Mouse (Mus musculus): ENCODE data around the gene Gm16181.

Gm16181 gene

GRCm38 (mm10) chr17:35250348-35251120 lies 29.9 kb downstream of the Gm16181 start:
- no peak for DNase-seq (ENCODE audit: low read depth, low spot score)

GRCm38 (mm10) chr17:35251162-35251719 lies 30.6 kb downstream of the Gm16181 start:
- DNase-seq (ENCODE audit: low read depth, low spot score): no peak

- DNase-seq (ENCODE audit: low read depth, low spot score): no peak
Observed at GRCm38 (mm10) chr17:35251981-35252380, 31.3 kb downstream of the Gm16181 start.

- no peak for DNase-seq (ENCODE audit: low read depth, low spot score)
Observed at GRCm38 (mm10) chr17:35252619-35253292, 32.1 kb downstream of the Gm16181 start.

DNA sequence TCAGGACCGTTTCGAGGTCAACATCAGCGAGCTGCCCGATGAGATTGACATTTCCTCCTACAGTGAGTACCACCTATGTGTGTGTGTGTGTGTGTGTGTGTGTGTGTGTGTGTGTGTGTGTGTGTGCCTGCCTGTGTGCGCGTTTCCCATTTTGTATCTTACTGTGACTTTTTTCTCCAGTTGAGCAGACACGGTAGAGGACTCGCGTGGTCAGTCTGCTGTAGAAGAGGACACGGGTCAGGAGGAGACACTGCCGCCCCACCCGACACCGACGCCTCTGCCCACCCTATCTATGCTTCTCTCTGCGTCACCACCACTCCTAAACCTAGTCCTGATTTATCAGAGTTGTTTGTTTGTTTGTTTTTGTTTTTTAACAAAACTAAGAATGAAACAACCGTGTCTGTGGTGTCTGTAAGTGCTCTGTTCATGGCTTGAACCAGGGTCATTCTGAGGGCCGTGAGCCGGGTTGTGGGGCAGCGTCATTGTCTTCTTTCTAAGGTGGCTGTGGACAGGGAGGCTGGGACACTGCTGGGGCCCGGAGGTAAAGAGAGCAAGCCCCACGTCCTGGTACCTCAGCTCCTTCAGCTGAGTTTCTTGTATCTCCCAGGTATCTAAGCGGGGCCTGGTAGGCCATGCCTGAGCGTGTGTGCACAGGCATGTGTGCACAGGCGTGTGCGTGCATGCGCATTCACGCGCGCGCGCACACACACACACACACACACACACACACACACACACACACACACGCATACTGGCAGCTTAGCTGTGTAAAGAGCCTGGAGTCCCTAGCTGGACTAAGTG lies 32.9 kb downstream of the Gm16181 start:
- DNase-seq (ENCODE audit: low read depth, low spot score): no peak

- no peak for DNase-seq (ENCODE audit: low read depth, low spot score)
Observed at GRCm38 (mm10) chr17:35254241-35255098, 33.8 kb downstream of the Gm16181 start.

DNA sequence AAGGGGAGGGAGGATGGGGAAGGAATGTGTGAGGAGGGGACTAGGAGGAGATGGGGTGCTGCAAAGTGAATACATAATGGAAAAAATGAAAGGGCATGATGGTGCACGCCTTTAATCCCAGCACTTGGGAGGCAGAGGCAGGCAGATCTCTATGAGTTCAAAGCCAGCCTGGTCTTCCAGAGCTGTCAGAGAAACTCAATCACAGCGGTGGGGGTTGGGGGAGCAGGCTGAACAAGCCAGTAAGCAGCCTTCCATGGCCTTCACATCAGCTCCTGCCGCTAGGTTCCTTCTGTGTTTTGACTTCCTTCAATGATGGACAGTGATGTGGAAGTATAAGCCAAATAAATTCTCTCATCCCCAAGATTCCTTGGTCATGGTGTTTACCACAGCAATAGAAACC lies 34.7 kb downstream of the Gm16181 start:
- DNase-seq (ENCODE audit: low read depth, low spot score): no peak

DNA sequence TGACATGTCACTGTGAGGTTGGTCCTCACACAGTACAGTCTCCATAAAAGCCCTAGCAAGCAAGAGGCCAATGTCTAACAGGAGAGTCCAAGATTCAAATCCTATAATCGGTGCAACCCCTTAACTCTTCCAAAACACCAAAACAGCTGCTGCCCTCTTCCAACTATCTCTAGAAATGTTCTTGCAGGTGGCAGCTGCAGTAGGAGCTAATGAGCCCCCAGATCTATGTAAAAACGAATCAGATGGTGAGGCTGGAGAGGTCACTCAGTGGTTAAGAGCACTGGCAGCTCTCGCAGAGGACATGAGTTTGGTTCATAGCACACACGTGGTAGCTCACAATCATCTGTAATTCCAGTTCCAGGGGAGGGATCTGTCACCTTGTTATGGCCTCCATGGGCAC lies 35.1 kb downstream of the Gm16181 start:
- no peak for DNase-seq (ENCODE audit: low read depth, low spot score)

DNA sequence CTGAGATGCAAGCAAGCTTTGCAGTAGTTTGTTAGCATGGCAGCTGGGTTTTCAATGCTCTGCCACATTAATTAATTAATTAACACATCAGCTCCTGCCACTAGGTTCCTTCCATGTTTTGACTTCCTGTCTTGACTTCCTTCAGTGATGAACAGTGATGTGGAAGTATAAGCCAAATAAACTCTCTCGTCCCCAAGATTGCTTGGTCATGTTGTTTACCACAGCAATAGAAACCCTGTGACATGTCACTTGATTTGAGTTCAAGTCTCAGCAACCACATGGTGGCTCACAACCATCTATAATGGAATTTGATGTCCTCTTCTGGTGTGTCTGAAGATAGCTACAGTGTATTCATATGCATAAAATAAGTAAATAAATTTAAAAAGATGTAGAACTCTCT lies 36.7 kb downstream of the Gm16181 start:
- DNase-seq (ENCODE audit: low read depth, low spot score): no peak

- peak; percentile 73 for DNase-seq (ENCODE audit: low read depth, low spot score)
Observed at GRCm38 (mm10) chr17:35257824-35258491, 37.3 kb downstream of the Gm16181 start.

DNA sequence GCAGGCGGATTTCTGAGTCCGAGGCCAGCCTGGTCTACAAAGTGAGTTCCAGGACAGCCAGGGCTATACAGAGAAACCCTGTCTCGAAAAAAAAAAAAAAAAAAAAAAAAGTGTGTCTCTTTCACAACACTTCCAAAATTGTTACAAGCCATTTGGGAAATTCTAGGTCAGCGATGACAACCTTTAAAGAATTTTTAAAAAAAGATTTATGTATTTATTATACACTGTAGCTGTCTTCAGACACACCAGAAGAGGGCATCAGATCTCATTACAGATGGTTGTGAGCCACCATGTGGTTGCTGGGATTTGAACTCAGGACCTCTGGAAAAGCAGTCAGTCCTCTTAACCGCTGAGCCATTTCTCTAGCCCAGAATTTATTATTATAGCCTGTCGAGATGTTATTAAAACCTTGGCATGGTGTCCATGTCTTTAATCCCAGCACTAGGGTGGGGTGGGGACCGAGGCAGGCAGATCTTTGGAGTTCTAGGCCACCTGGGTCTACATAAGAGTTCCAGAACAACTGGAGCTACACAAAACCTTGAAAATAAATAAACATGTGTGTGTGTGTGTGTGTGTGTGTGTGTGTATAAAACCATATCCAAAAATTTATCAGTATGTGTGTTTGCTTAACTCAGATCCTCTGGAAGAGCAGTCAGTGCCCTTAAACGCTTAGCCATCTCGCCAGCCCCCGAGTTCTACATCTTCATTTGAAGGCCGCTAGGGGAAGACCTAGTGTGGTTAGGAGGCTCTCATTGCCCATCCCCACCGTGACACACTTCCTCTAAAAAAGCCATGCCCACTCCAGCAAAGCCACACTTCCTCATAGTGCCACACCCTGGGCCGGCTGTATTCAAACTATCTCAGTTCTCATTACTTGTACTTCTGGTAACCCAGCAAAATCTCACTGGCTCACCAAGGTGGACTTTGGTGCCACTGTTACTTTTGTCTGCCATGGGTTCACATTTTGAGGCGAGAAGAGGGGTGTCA lies 38.2 kb downstream of the Gm16181 start:
- DNase-seq (ENCODE audit: low read depth, low spot score): no peak

DNA sequence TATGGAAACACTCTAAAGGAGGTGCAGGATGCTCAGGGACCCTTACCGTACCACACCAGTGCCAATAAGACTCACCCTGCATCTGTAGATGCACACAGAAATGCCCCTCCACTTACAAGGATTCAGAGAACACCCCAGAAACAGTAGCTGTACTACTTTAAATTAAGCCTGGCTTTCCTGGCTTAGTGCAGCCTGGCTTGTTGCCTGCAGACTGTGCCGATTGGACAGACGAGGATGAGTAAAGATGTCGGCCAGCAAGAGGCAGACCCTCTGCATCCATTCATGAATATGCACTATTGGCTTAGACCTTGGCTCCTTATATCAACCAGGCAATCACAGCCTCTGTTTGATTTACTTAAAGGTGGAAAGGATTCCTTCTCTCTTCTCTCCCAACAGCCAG lies 39.0 kb downstream of the Gm16181 start:
- no peak for DNase-seq (ENCODE audit: low read depth, low spot score)

DNA sequence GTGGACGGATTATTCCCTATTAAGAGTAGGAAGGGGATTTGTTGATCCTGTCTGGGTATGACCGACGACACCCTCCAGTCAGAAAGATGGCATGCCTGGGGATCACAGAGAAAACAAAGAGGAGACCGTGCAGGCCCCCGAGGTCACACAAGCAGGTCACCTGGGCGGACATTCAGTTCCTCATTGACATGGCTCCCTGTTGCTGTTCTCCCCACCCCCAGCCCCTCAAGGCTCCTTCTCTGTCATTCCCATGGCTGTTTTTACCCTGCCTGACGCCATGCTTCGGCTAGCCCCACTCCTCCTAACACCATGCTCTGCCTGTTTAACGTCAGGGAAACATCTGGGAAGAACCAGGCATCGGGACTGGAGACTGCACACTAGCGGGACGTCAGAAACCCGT lies 41.0 kb downstream of the Gm16181 start:
- DNase-seq (ENCODE audit: low read depth, low spot score): no peak

DNA sequence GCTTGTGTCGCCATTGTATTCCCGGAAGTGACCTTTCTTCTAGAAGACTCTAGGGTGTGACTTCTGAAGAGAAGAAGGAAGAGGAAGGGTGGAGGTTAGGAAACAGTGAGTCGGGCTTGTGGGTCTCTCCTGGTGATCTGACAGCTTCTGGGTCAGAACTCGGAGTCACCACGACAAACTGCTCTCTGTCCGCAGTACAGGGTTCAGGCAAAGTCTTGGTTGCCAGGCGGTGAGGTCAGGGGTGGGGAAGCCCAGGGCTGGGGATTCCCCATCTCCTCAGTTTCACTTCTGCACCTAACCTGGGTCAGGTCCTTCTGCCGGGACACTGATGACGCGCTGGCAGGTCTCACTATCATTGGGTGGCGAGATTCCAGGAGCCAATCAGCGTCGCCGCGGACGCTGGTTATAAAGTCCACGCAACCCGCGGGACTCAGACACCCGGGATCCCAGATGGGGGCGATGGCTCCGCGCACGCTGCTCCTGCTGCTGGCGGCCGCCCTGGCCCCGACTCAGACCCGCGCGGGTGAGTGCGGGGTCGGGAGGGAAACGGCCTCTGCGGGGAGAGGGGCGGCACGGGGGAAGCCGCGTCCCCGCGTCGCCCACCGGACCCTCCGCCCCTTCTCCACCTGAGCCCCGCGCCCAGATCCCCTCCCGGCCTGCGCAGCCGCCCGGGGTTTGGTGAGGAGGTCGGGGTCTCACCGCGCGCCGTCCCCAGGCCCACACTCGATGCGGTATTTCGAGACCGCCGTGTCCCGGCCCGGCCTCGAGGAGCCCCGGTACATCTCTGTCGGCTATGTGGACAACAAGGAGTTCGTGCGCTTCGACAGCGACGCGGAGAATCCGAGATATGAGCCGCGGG lies 42.3 kb downstream of the Gm16181 start, which contains the start of gene H2-D1:
Gene H2-D1, plus strand, starts transcription at position 67 of the 859 bp plus-strand sequence.
- DNase-seq (ENCODE audit: low read depth, low spot score): peak; percentile 69

DNA sequence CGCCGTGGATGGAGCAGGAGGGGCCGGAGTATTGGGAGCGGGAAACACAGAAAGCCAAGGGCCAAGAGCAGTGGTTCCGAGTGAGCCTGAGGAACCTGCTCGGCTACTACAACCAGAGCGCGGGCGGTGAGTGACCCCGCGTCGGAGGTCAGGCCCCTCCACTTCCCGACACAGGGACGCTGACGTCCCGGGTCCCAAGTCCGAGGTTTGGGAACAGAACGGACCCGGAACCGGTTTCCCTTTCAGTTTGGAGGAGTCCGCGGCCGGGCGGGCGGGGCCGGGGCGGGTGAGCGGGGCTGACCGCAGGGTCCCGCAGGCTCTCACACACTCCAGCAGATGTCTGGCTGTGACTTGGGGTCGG lies 42.9 kb downstream of the Gm16181 start:
- no peak for DNase-seq (ENCODE audit: low read depth, low spot score)

GRCm38 (mm10) chr17:35267399-35268086 lies 46.9 kb downstream of the Gm16181 start:
- DNase-seq (ENCODE audit: low read depth, low spot score): no peak

- no peak for DNase-seq (ENCODE audit: low read depth, low spot score)
Observed at GRCm38 (mm10) chr17:35269653-35270347, 49.2 kb downstream of the Gm16181 start.
